Mouse (Mus musculus) kidney, adult 18-20 months (tissue): ENCODE measurements around the gene Pak7.

Experiments used
- DNase-seq: peaks from one replicate; pipeline ENCODE4 v3.0.0; 2021

The Pak7 gene

DNA sequence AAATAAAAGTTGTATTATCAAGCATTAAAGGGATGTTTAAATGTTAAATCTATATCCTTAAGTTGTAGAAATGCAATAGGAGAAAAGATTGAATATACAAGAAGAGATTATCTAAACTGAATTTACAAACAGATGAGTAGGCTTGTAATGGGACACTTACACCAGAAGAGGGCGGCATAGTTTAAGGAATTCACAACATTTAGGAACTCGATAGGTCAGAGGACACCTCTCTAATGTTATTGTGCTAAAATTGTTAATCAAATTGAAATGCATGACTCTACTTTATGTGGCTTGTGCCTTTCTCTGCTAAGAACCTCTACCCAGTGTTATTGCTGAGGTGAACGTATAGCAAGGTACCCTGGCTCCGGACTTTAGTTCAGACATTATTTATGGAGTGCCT is 238.2 kb downstream of the Pak7 start:
- no peak for DNase-seq

GRCm38 (mm10) chr2:136148999-136149398 is 238.8 kb downstream of the Pak7 start:
- DNase-seq: peak; percentile 72

DNA sequence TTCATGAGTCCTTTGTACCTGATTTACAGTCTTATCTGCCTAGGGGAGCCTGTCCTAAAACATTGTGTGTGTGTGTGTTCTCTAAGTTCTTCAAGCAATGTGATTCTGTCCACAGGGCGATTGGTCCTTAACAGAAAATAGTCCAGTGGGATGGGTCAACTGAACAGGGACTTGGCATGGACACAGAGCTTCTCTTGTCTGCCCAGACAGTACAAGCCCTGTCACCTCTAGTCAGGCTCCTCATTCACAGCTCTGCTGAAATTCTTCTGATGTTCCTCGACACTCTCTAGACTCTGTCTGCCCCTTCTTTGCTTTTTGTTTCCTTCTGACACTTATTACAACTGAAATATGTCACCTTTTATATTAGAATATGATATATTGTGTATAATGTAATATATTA is 247.0 kb downstream of the Pak7 start:
- no peak for DNase-seq

GRCm38 (mm10) chr2:136139159-136140069 is 248.4 kb downstream of the Pak7 start:
- DNase-seq: peak; percentile 15

DNA sequence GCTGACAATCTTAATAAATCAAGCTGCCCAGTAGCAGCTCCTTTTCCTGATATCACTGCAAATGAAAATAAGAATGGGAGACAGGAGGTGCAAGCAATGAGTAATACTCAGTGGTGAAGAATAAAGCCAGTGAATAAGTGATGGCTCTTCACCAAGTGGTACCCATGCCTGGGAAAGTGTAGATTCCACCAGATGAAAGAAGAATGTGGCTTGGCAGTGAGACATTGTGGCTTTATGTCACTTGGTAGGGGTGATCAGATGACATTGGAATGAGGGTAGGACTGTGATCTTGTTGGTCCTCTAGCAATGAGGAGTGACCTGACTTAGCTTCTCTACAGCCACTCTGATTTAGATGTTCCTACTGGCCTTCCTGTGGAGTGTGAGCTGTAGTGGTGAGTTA is 249.3 kb downstream of the Pak7 start:
- no peak for DNase-seq

DNA sequence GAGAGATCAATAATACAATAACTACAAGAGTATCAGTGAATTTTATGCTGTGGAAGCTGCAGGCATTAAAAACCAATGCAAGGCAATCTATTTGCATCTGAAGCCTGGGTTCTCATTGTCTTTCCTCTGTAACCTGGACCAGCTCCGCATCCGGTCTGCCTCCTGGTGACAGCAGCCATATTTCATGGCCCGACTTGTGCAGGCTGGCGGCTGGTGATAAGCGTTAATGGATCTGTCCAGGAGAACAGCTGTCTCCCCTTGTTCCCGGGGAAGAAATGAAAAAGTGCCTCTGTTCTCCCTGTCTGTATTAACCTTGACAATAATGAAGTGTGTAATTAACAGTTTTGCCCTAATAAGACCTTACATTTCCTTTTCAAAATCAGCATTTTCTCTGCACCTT is 265.9 kb downstream of the Pak7 start:
- peak; percentile 6 for DNase-seq

DNA sequence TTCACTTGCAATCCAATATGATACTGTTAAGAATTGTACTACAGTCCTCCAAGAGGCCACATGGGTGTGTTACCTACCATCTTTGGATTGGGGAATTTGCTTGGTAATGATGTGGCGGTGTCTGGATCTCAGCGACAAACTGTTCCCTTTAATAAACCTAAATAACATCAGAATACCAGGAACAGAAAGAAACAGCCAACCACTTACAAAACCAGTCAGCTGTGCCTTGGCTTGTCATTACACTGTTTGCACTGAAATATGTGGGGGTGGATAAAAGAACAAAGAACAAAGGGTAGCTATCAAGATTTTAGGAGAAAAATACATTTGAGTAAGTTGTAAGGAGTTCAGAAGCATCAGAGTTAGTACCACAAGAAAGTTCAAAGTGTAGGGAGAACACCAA is 269.8 kb downstream of the Pak7 start:
- DNase-seq: no peak

GRCm38 (mm10) chr2:136113374-136113773 is 274.4 kb downstream of the Pak7 start:
- no peak for DNase-seq

- DNase-seq: no peak
These were observed 278.8 kb downstream of the Pak7 start for GRCm38 (mm10) chr2:136109038-136109363.

DNA sequence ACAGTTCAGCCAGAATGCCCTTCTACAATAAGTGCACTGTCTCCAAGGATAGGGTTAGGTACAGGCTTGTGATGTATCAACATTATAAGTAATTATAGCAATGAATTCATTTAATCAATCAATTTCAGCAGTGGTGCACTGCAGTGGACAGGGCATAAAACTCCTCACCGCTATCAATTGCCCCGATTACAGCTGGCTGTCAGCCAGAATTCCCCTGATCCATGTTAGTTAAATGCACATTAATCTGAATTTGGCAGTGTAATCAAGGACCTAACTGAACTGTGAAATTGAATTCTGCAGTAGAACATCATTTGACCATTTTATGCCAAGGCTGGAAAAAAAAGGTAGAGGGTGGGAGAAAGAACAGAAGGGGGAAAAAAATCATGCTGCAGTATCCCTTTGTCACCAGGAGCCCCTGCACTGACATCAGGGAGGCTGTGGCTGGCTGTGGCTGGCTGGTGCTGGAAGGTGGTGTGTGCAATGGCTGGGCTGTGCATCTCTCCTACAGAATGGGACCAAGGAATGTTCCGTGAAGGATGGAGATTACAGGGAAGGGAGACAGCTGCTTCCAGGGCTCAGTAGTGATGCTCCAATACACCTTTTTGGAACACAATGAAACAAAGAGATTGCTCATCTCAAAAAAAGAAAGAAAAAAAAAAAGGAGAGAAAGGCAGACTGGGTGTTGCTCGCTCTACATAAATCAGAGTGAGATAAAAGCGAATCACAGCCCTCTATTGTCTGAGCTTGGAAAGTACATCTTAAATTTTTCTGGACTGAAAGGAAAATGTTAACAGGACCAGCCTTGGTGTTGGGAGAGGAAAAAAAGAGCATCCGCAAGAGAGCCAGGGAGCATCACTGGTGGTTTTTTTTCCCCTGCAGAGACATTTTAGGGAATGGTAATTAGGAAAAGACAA is 279.4 kb downstream of the Pak7 start:
- DNase-seq: no peak

GRCm38 (mm10) chr2:136107597-136107996 is 280.2 kb downstream of the Pak7 start:
- DNase-seq: no peak

DNA sequence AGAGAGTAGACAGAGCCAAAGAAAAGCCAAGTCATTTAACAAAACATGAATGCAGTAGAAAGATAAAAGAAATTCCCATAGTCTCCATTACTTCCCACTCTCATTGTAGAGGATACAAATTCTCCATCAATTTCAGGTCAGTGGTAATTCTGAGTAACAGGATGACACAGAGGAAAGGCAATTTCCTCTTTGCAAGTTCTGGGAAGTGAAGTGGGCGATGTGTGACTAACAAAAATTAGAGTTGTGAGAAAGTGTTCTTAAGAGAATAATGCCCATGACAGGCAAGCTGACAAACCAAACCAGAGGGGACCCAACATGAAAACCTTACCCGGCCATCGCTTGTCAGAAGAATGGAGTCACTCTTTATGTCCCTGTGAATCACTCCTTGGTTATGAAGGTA is 290.6 kb downstream of the Pak7 start:
- no peak for DNase-seq

DNA sequence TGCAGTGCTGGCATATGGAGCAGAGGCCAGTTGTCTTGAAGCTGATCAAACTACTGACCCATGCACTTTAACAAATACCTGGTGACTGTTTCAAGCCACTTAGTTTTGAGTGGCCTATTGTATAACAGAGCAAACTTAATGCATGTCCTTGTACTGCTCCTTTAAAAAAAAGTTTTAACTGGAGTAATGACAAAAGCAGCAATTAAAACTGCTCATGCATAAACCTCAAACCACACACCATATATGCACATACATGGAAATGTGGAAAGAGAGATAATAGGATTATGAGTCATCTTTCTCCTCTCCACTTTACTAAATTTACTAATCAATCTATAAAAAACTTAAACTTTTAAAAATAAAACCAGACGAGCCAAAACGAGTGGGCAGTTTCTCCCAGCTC is 291.8 kb downstream of the Pak7 start:
- no peak for DNase-seq

- DNase-seq: no peak
These were observed 323.4 kb downstream of the Pak7 start for GRCm38 (mm10) chr2:136064356-136064755.

DNA sequence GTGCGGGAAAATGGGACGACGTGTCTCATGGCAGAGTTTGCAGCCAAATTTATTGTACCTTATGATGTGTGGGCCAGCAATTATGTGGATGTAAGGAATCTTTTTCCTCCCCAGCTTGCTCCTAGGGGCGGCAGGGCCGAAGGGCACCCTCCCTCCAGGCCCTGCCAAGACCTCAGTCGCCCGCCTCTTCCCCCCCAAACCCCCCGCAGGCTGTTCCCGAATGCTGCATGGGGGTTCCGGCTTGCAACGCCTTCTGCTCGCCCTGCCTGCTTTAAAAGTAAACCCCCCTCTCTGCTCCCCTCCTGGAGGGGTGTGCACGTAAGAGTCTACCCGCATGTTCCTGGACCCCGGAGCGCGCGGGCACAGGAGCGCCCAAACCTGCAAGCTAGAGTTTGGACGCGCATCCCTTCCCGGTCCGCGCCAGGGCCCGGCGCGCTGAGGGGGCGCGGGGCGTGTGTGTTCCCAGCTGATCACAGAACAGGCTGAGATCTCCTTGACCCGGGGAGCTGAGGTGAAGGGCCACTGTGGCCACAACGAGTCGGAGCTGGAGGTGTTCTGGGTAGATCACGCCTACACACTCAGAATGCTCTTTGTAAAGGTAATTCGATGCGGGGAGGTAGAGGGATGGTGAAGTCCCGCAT is 328.6 kb downstream of the Pak7 start:
- DNase-seq: no peak

- DNase-seq: no peak
These were observed 329.4 kb downstream of the Pak7 start for GRCm38 (mm10) chr2:136058398-136058797.

GRCm38 (mm10) chr2:136057861-136058331 is 329.9 kb downstream of the Pak7 start:
- DNase-seq: no peak

DNA sequence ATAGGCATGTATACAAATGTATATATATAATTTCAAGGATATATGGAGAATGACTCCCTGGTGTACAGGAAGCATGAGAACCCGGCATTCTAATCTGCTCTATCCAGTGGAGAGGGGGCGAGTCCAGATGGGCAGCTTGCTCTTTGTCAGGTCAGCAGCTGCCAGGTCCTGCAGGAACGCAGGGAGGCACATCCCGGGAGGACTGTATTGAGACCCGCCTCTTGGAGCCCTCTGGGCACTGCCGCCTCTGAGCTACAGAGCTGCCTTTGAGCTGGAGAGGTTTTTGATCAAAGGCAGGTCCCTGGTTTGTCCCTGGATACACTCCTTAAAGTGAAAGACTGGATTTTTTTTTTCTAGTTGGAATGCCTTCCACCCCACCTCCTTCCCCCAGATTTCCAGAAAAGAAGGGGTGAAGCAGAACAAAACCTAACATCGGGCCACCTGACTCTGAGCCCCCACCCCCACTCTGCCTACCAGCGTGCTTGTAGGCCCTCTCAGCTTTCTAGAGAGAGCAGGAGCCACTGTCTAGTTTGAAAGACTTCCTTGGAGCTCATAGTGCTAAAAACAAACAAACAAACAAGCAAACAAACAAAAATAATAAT is 336.0 kb downstream of the Pak7 start, which contains the start of gene Lamp5:
TSS of gene Lamp5 (plus strand) at position 552 of the 602 bp plus-strand sequence.
- DNase-seq: no peak

DNA sequence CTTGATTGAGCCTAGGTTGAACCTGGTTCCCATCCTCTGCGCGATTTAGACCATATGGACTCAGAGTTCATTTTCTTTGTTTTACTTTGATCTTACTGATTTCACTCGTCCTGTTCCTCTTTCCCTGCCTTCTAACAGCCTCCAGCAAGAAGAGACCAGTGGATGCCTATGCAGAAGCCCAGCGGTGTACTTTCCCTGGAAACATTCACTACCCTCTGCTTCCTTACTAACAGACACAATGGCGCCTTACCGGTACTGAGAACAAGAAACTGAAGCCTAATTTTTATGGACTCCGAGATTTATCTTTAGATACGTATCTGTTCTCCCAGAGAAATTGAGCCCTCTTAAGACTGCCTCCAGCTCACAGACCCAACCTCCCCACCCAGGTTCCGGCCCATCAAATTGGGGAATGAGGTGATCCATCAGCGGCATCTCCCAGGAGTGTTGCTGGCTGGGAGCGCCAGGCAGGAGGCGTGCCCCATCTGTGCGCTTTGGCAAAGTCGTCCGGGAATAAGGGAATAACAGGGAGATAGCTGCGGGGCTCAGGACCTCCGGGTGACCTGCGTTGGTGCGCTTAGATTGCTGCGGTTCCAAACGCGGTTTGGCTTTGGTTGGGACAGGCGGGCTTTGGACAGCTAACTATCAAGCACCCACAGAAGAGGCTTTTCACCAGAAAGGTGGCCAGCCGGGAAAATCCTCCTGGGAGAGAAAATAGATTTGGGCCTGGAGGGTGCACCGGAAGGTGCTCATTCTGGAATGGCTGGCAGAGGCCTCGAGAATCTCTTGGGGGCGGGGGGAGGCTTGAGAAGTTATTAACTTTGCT is 336.8 kb downstream of the Pak7 start:
- no peak for DNase-seq

DNA sequence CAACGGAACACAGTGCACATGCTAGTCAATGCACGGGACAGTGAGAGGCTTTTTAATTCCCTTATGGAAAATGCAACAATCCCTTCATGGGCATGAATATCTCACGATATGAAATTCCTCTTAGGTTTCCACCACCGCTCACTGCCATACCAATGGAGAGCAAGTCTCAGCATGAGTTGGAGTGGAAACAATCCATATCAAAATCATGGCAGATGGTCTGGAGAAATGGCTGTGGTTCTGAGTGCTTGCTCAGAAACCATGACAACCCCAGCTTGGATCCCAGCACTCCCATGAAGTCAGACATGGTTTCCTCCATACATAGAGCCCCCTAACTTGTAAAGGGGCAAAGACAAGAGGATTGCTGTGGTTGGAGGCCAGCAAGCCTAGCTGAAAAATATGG is 339.3 kb downstream of the Pak7 start:
- no peak for DNase-seq
